ENCODE assay signal across 42 mouse cellular contexts in genomic region chr7:6258232-6259220, GRCm38 (mm10). TPM values are rescaled to one million over a fixed set of nuclear protein-coding genes. Genes with fewer than 3 reads are reported as not detected.
"Had no signal": no experiment of that assay in that cellular context is flagged by ENCODE, and none has a peak within 500 bp of the region (broad histone marks: within the 10 kb centered on the region; RNA-seq: fewer than 3 reads in every experiment).

No protein-coding gene starts in this region.

- H3K27ac ChIP-seq: gastrocnemius, adult 2 months; hindbrain, embryonic 10.5 days; hindbrain, embryonic 12.5 days; hindbrain, embryonic 14.5 days; intestine, embryonic 15.5 days; kidney, postnatal 0 days; limb, embryonic 13.5 days; limb, embryonic 15.5 days; liver, embryonic 13.5 days; liver, embryonic 15.5 days had no signal

- H3K4me3 ChIP-seq: gastrocnemius, adult 2 months; heart, embryonic 12.5 days; hindbrain, embryonic 10.5 days; hindbrain, embryonic 12.5 days; intestine, embryonic 15.5 days; limb, embryonic 13.5 days; limb, embryonic 15.5 days; liver, embryonic 13.5 days; liver, embryonic 15.5 days had no signal

- H3K4me1 ChIP-seq: heart, embryonic 12.5 days; hindbrain, embryonic 10.5 days; hindbrain, embryonic 12.5 days; intestine, embryonic 15.5 days; limb, embryonic 13.5 days; limb, embryonic 15.5 days; liver, embryonic 13.5 days; liver, embryonic 15.5 days had no signal

- DNase-seq: gastrocnemius, adult 2 months; gastrocnemius, postnatal 10 days; gastrocnemius, postnatal 25 days; heart, adult 18-20 months; heart, postnatal 10 days; heart, postnatal 4 days; kidney, adult 18-20 months; kidney, adult 8-10 months; kidney, postnatal 14 days; kidney, postnatal 36 days; layer of hippocampus, adult 9-11 months; layer of hippocampus, postnatal 36 days; left cerebral cortex, postnatal 4 days; liver, embryonic 13.5 days had no signal

- ATAC-seq: hindbrain, embryonic 16.5 days; inflammation-experienced regulatory T-cells, adult 6 months; intestine, embryonic 15.5 days; intestine, postnatal 0 days had no signal

- H3K9me3 ChIP-seq: hindbrain, embryonic 12.5 days; intestine, embryonic 15.5 days; limb, embryonic 13.5 days; limb, embryonic 15.5 days; liver, embryonic 13.5 days; liver, embryonic 15.5 days had no signal

- H3K36me3 ChIP-seq: heart, embryonic 12.5 days; hindbrain, embryonic 10.5 days; hindbrain, embryonic 12.5 days; intestine, embryonic 15.5 days; limb, embryonic 13.5 days; limb, embryonic 15.5 days; liver, embryonic 13.5 days; liver, embryonic 15.5 days had no signal

- H3K9ac ChIP-seq: heart, embryonic 12.5 days; hindbrain, embryonic 12.5 days; hindbrain, embryonic 14.5 days; intestine, embryonic 15.5 days; limb, embryonic 13.5 days; limb, embryonic 15.5 days; liver, embryonic 13.5 days; liver, embryonic 15.5 days had no signal

- H3K4me2 ChIP-seq: heart, embryonic 12.5 days; hindbrain, embryonic 12.5 days; hindbrain, embryonic 14.5 days; intestine, embryonic 15.5 days; limb, embryonic 13.5 days; limb, embryonic 15.5 days; liver, embryonic 13.5 days; liver, embryonic 15.5 days had no signal

- H3K27me3 ChIP-seq: heart, embryonic 12.5 days; hindbrain, embryonic 12.5 days; intestine, embryonic 15.5 days; limb, embryonic 13.5 days; limb, embryonic 15.5 days; liver, embryonic 13.5 days; liver, embryonic 15.5 days had no signal

RNA-seq across cellular contexts. Expression of gene Epp13, which starts 6.0 kb away (rescaled TPM):
- total RNA-seq: gastrocnemius, adult 2 months; gastrocnemius, postnatal 10 days; gastrocnemius, postnatal 25 days; gastrocnemius, postnatal 4 days; granulocyte monocyte progenitor cell, adult 5-6 weeks; heart, adult 18-20 months; heart, postnatal 10 days; heart, postnatal 25 days; heart, postnatal 4 days; layer of hippocampus, adult 18-20 months; layer of hippocampus, adult 8-10 months; layer of hippocampus, postnatal 14 days; layer of hippocampus, postnatal 36 days; left cerebral cortex, adult 18-20 months; left cerebral cortex, adult 8-10 months; left cerebral cortex, postnatal 10 days; left cerebral cortex, postnatal 25 days; left cerebral cortex, postnatal 4 days; liver, adult 2 months had no signal
- polyA plus RNA-seq: heart, embryonic 12.5 days; heart, embryonic 14.5 days; heart, embryonic 16.5 days; hindbrain, embryonic 12.5 days; hindbrain, embryonic 14.5 days; hindbrain, embryonic 16.5 days; inflammation-experienced regulatory T-cells, adult 6 months; intestine, embryonic 15.5 days; intestine, postnatal 0 days; kidney, embryonic 14.5 days; kidney, postnatal 0 days; limb, embryonic 11.5 days; limb, embryonic 13.5 days; limb, embryonic 15.5 days; liver, adult 2 months; liver, embryonic 13.5 days; liver, embryonic 15.5 days had no signal

RNA-seq across cellular contexts. Expression of gene Zscan5b, which starts 36.4 kb away (rescaled TPM):
- total RNA-seq: gastrocnemius, adult 2 months; gastrocnemius, postnatal 10 days; gastrocnemius, postnatal 25 days; gastrocnemius, postnatal 4 days; granulocyte monocyte progenitor cell, adult 5-6 weeks; heart, adult 18-20 months; heart, postnatal 10 days; heart, postnatal 25 days; heart, postnatal 4 days; layer of hippocampus, adult 18-20 months; layer of hippocampus, adult 8-10 months; layer of hippocampus, postnatal 14 days; layer of hippocampus, postnatal 36 days; left cerebral cortex, adult 18-20 months; left cerebral cortex, adult 8-10 months; left cerebral cortex, postnatal 10 days; left cerebral cortex, postnatal 25 days; left cerebral cortex, postnatal 4 days; liver, adult 2 months had no signal
- polyA plus RNA-seq: heart, embryonic 12.5 days; heart, embryonic 14.5 days; heart, embryonic 16.5 days; hindbrain, embryonic 10.5 days; hindbrain, embryonic 12.5 days; hindbrain, embryonic 14.5 days; hindbrain, embryonic 16.5 days; intestine, embryonic 15.5 days; intestine, postnatal 0 days; kidney, embryonic 14.5 days; kidney, postnatal 0 days; large intestine, adult 2 months; limb, embryonic 11.5 days; limb, embryonic 13.5 days; limb, embryonic 15.5 days; liver, adult 2 months; liver, embryonic 13.5 days; liver, embryonic 15.5 days had no signal
